Mouse (Mus musculus): ENCODE measurements around the gene Plekhj1. TPM values are rescaled to one million over a fixed set of nuclear protein-coding genes. Genes with fewer than 3 reads are reported as not detected.

The Plekhj1 gene
- total RNA-seq, 4 experiments from 2014 or later, result 24.2 to 34.4 (median 32.0) TPM

DNA sequence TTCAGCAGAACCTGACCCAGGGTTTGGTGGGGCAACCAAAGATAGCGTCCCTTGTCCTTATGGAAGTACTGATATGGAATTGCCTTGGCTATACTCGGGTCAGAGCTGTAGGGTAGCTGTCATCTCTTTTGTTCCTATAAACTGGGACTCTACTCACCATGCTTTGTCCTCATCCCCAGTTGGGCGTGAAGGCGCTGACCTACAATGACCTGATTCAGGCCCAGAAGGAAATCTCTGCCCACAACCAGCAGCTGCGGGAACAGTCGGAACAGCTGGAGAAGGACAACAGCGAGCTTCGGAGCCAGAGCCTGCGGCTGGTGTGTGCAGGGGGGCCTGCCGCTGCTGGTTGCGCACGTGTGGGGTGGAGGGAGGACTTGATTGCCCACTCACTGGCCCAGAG, 13.6 kb downstream of the Plekhj1 start:
- DNase-seq (ENCODE audit: low spot score in 2 of 2), result no peak

DNA sequence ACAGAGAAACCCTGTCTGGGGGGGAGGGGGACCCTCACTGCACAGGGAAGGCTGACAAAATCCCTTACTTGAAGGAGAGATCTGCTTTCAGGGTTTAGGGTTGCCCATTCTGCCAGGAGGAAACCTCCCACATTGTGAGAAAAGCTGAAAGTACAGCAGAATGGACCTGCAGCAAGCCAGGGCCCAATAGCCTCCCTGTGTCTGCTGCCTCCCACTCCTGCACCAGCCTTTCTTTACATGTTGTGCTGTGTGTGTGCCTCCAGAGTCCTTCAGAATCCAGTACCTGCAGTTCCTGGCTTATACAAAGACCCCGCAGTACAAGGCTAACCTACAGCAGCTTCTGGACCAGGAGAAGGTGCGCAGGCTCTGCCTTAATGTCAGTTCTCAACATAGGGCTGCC, 14.1 kb downstream of the Plekhj1 start:
- no peak for DNase-seq (ENCODE audit: low spot score in 2 of 2)

DNA sequence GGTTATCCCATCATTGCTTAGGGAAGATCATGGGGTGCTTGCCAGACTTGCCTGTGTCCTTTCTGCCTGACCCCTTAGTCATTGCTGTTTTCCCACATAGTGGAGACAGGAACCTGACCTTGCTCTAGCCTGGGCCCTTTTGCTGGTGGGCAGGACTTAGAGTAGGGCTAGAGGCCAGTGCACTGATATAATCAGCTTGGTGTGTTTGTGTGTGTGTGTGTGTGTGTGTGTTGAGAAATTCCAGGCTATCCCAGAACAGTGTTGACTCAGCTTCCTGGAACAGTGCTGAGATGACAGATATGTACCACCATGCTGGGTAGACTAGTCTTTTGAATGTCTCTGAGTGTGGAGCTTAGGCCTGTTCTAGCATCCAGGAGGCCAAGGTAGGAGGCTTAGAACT, 18.9 kb downstream of the Plekhj1 start:
- no peak for DNase-seq (ENCODE audit: low spot score in 2 of 2)

DNA sequence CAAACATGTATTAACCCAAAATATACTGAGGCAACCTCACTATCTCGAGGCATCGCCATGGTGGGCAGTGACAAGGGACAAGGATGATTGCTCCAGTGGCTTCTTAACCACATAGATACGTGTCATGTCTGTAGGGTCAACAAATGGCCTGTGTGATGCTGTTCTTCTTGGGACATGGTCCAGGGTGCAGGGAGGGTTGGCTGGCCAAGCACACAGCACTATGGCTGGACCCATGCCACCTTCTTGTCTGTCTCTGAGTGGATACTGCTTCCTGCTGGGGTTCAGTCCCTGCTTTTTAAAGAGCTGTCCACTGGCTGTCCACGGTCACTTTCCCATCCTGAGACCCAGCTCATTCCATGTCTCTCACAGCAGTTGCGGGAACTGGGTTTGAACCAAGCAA, 21.3 kb downstream of the Plekhj1 start:
- DNase-seq (ENCODE audit: low spot score in 2 of 2), result no peak

DNA sequence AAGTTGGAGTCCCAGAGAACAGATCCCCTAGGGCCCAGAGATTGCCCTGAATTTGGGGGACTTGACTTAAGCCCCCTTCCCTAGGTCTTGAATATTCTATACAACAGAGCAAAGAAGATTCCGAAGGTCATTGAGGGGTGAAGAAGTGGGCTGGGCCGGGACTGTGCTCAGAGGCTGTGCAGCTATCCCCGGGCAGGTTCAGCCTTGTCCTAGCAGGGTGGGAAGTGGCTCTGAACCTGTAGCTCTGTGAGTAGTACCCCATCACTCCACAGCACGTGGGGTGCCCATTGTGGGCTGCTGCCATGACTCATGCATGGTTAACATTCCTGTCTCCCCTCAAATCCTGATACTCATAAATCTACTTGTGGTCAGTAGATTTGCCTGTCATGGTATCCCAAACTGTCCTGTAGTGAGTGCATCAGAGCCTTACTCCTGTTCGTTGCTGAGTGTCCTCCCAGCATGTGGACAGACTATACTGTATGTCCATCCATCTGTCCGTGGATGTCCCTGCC, 22.0 kb downstream of the Plekhj1 start:
- no peak for DNase-seq (ENCODE audit: low spot score in 2 of 2)

DNA sequence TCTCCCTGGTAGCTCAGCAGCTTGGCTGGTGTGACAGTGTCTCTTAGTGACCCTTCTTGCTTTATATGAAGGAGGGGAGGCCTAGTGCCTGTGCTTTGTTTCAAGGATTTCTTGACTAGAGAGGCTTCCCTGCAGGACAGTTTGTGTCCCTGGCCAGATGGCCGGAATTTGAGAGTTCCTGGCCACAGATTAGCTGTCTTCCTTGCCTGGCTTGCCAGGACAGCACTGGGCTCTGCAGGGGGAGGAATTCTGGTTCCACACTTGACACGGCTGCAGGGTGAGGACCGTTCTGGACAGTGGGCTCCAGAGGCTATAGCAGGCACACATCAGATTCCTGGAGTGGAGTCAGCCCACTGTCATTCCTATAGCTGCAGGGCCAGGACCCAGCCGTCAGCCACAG, 22.7 kb downstream of the Plekhj1 start:
- DNase-seq (ENCODE audit: low spot score in 2 of 2), result no peak

DNA sequence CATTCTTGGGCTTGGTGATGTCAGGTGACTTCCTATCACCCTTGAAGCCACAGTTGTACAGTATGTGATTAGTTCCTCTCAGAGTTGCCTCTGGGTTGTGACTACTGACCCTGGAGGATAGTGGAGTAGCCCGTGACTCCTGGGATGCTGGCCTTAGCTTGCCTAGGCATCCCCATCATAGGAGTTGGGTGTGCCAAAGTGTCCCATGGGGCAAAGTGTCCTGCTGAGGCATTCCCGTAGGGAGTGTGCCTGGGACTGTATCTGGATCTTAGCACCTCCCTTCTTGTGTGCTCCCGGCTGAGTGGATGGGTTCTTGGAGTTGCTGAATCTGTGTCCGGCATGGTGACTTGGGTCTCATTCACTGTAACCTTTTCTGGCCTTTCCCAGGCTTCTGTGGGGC, 23.4 kb downstream of the Plekhj1 start:
- DNase-seq (ENCODE audit: low spot score in 2 of 2), result no peak

DNA sequence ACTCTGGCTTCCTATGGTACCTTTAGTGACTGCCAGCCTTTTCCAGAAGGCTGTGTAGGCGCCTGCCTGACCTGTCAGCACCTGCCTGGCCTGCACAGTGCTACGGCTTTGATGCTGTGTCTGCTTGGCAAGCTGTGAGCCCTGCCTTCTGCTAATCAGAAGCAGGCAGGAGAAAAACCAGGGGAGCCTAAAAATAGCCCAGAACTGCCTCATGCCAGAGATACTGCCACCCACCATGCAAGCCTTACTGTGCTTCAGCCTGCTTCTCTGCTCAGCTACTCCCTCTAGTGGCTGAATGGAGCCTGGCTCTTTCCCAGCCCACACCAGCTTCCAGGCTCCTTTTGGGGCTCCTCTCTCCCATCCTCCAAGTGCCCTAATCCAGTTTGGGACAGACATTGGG, 23.9 kb downstream of the Plekhj1 start:
- DNase-seq (ENCODE audit: low spot score in 2 of 2), result peak; percentile 72 to 82

DNA sequence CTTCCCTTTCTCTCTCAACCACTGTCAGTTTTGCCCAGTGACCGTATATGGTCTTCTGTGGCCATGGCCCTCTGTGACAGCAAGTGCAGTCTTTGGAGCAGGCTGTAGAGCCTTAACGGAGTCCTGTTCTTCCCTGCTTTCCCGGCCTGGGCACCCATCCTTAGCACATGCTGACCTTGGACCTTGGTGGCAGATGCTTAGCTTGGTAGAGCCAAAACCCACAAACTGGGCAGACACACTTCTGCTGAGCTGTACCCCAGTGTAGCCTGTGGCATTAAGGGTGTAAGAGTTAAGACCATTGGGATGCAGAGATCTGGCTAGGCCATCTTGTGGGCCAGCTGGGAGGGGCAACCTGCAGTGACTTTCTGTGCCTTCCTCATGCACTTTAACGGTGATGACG, 24.6 kb downstream of the Plekhj1 start:
- DNase-seq (ENCODE audit: low spot score in 2 of 2), result no peak

DNA sequence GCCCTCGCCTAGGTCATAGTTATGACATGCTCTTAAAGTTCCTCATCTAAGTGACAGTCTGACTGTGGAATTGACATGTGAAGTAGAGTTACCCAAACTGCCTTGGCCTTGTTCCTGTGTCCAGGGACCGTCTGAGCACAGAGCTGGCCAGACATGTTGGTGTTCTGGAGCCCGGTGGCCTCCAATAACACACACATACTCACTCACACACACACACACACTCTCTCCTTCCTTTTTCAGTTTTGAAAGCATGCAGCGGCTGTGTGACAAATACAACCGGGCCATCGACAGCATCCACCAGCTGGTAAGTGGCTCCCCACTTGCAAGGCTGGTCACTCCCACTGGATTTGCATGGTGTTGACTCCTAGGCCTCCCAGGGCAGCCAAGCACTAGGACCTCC, 30.1 kb downstream of the Plekhj1 start:
- DNase-seq (ENCODE audit: low spot score in 2 of 2), result no peak

DNA sequence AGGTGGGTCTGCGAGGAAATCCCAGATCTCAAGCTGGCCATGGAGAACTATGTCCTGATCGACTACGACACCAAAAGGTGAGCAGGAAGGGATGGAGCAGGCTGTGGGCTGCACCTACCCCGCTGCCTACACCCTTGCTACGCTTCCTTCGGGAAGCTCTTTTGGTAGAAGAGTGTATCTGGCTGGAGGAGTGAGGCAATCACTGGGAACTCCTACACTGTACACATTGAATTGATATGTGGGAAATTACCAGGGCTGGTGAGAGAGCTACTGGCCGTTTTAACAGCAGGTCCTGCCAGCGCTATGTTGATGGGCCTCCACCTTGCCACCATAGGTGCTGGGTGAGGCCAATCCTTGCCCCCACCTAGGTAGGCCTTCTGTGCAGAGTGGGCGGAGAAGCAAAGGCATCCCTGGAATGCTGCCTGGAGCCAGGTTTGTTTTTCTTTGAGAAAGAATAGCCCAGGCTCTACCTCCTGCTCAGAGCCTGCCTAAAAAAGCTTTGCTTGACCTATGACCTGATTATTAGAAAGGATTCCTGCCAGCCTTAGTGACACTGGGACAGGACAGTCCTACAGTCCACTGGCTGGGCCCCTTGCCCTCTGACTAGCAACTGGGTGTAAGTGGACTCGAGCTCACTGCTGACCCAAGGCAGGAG, 32.1 kb downstream of the Plekhj1 start:
- DNase-seq (ENCODE audit: low spot score in 2 of 2), result no peak

DNA sequence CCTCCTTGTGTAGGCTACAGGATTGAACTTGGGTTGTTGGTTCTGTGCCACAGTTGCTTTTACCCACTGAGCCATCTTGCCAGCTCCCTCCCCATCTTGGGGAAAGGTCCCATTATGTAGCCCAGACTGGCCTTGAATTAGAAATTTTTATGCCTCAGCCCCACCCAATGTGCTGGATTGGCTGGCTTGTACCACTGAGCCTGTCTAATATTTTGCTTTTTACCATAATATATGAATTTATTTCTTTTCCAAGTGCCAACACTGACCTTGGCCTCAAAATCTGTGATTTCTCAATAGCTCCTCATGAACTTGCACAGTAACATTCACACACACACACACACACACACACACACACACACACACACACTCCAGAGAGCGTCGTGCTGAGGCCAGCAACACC, 32.7 kb downstream of the Plekhj1 start:
- DNase-seq (ENCODE audit: low spot score in 2 of 2), result no peak

DNA sequence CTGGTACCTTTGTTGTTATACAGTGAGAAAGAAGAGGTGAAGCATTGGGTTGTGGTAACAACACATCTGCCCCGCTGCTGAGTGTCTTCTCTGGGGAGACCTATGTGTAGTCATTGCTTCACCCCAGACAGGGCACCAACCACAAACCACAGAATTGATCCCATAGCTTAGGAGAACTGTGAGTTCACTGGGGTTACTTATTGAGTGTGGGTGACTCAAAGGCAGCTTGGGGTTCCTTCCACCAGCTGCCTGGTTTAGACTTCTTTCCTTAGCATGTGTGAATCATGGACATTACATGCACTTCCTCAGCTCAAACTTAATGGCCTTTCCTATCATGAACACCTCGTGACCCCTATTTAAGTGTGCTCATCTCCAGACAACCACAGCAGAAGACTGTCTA, 34.9 kb downstream of the Plekhj1 start:
- no peak for DNase-seq (ENCODE audit: low spot score in 2 of 2)

DNA sequence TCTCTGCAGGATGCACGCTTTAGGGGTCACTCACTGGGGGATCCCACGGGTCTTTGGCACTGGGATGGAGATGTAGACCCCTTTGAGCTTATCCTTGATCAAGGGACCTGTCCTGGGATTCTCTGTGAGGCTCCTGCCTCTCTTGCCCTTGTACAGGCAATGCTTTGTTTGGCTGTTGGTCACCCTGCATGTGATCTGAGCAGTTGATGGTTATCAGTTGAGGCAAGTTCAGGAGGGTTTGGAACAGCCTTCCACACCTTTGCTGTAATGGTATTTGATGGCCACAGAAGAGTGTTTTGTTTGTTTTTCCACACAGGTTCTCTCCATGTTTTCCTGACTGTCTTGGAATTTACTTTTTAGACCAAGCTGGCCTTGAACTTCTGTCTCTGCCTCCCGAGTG, 36.6 kb downstream of the Plekhj1 start:
- DNase-seq (ENCODE audit: low spot score in 2 of 2), result no peak

DNA sequence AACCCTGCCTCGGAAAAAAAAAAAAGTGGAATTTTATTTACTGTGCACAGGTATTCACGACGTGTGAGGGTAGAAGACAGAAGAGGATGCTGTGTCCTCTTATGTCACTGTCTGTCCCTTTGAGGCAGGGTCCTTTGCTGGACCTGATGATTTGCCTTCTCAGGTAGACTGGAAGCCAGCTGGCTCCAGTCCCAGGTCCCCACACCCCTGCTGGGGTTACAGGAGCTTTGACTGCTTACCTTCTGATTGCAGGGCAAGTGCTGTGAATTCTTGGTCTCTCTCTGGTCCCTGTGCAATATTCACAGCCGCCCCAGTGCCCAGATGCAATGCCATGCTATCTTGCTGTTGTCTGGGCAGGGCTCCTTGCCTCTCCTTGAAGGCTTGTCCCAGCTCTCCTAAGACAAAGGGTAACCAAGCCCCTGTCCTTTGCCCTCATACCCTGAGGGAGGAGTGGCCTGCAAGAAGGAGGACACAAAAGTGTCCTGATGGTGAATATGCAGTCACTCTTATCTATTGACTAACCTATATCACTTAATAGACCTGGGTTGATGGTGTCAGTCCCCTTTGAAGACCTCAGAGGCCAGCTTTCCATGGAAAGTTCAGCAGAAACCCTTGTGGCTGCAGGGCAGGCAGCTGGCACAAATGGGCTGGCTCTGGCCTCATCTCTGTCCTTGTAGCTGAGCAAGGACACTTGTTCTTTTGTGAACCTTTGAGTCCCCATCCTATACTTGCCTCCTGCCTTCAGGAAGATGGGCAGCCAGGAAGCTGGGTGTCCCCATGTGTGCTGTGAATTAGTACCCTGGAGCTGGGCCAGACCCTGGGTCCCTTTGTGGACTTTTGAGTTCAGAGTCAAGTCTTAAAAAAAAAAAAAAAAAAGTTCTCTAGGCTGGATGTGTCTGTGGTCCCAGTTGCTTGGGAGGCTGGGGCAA, 37.6 kb downstream of the Plekhj1 start:
- DNase-seq (ENCODE audit: low spot score in 2 of 2), result no peak

DNA sequence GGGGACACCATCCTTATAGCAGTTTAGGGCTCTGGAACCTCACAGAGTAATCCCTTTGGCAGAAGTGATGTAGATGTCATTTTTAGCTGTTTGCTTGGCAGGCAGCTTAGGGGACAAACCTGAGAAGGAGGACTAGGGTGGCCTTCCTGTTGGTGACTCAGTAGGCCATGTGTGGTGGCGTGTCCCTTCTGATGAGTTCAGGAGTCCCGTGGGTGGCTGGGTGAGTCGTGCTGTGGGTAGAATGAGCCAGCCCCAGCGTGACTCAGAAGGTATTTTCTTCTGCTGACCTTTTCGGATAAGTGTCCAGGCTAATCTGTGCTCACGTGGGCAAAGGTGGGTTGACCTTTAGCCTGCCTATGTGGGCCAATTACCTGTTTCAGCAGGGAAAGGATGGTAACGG, 39.8 kb downstream of the Plekhj1 start:
- DNase-seq (ENCODE audit: low spot score in 2 of 2), result peak in 1 of 2 experiments; percentile 30

DNA sequence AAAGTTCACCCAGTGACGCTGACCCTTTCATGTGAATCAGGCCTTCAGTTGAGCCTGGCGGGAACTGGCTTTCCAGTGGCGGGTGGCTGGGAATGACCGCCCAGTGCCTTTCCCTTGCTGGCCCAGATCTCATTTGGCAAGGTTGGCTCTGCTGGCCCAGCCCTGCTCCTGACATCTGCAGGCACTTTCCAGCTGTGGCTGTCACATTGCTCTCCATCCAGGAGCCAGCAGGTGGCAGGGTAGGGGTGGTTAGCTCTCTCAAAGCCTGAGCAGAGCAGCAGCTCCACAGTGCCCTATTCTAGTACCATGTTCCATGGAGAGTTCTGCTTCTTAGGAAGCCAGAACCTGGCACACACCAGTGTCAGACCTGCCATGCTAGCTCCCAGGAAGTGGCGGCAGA, 40.7 kb downstream of the Plekhj1 start:
- DNase-seq (ENCODE audit: low spot score in 2 of 2), result peak; percentile 84 to 89

DNA sequence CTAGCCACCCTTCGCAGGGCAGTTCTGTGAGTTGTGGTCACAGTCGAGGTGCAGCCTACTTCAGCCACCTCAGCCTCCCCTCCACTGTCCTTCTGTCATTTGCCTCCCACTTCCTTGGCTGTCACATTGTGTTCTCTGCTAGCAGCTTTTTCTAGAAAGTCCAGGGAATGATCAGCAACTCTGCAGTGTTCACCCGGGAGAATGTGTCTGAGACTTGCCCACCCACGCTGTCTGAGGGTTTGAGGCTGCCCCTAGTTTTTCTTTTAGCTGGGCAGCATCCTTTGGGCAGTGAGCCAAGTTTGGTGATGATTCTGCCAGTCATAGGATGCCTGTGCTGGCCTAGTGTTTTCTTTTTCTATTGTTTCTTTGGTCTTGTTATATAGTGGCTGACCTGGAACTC, 41.5 kb downstream of the Plekhj1 start:
- DNase-seq (ENCODE audit: low spot score in 2 of 2), result no peak

DNA sequence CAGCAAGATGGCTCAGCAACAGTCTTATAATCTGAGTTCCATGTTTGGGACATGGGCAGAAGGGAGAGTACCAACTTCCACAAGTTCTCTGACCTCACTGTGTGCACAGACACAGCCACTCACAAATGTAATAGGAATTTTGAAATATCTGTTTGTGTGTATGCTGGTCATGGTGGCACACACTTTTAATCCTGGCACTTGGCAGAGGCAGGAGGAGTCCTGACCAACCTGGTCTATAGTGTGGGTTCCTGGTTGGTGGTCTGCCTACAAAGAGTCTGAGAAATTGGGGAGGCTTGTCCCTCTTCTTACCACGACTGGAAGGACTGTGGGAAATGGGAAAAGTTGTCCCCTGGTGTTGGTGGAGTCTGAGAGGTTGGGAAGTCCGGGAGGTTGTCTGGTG, 41.9 kb downstream of the Plekhj1 start:
- DNase-seq (ENCODE audit: low spot score in 2 of 2), result no peak

DNA sequence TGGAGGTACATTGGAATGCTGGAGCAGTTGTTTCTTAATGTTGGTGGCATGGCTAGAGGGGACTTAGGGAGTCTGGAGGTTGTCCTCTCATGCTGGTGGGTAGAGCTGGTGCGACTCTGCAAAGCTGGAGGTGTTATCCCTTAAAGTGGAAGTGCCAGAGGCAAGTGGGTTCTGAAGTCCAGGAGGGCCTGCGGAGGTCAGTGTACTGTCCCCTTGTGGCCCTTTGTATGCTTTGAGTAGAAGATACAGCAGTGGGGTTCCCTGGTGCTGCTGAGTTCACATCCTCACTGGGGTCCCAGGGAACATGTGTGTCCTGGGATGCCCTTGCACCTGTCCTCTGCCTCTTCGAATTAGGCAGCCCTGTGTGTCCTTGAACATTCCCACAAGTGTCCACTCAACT, 42.3 kb downstream of the Plekhj1 start:
- no peak for DNase-seq (ENCODE audit: low spot score in 2 of 2)

DNA sequence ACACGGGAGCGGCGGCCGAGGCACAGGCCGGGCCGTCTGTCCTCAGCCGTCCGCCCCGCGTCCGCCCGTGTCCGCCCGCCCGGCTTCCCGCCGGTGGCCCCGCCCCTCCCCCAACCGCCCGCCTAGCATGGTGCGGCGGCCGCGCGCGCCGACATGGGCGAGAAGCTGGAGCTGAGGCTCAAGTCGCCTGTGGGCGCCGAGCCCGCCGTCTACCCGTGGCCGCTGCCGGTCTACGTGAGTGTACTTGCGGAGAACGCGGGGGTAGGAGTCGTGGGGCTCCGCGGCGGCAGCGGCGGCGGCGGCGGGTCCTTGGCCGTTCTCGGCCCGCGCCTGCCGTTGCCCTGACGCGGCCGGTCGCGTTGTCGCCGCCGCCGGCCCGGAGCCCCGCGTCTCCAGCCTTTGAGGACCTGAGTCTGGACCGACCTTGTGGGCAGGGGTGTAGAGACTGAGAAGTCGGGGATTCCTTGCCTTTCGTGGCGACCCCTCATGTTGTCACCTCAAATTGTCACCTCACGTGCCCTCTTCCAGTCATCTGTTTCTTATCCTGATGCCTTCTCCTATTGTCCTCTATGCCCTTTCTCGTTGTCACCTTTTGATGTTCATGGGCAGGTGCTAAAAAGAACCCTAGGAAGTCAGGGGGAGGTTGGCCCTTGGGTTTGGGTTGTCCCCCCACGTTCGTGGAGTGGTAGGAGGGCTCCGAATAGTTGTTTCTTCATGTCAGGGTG, 43.0 kb downstream of the Plekhj1 start:
- no peak for DNase-seq (ENCODE audit: low spot score in 2 of 2)

Data from gastrocnemius, adult 8-10 months (tissue).